Mouse (Mus musculus) cerebellum, adult 2 months (tissue): ENCODE measurements around the gene Dok7. TPM values are rescaled to one million over a fixed set of nuclear protein-coding genes. Genes with fewer than 3 reads are reported as not detected.

Experiments used
- DNase-seq, 2 experiments: peaks; one replicate each; pipeline ENCODE4 v3.0.0; 2021
- H3K27ac ChIP-seq: fragments of 200-500 bp; 2 replicates; pipeline ENCODE4 v1.5.1; 2012; ENCODE audit warnings: low read length, control low read depth, inconsistent platforms; ENCODE audit not compliant: insufficient read depth
- H3K27me3 ChIP-seq: fragments of 200-500 bp; 2 replicates; pipeline ENCODE4 v1.6.1; 2012; ENCODE audit warnings: inconsistent platforms, mild to moderate bottlenecking, low read length, moderate library complexity; ENCODE audit not compliant: control insufficient read depth, insufficient read depth
- H3K4me1 ChIP-seq: fragments of 200-500 bp; 2 replicates; pipeline ENCODE4 v1.6.1; 2011; ENCODE audit warnings: low read length; ENCODE audit not compliant: control insufficient read depth, insufficient read depth
- H3K4me3 ChIP-seq: fragments of 200-500 bp; replicated peaks from 2 replicates; pipeline ENCODE3; 2011; ENCODE audit warnings: mild to moderate bottlenecking, low read depth, low read length, control low read depth; ENCODE audit not compliant: insufficient read depth
- CTCF ChIP-seq: fragments of 200-500 bp; IDR thresholded peaks from 2 replicates; pipeline ENCODE4 v1.5.1; 2011; ENCODE audit warnings: low read depth, mild to moderate bottlenecking, control low read depth, low read length, moderate library complexity, borderline replicate concordance; ENCODE audit not compliant: insufficient read depth
- POLR2A ChIP-seq: fragments of 200-500 bp; IDR thresholded peaks from 2 replicates; pipeline ENCODE4 v1.6.1; 2011; ENCODE audit warnings: low read length, control low read depth, borderline replicate concordance; ENCODE audit not compliant: insufficient read depth
- WGBS: fragments of 180-500 bp; shearing (Covaris S2); methylation state at CpG from one replicate; pipeline ENCODE4 v1.1.7; 2018; 5-methylcytosine and 5-hydroxymethylcytosine counted together
- polyA plus RNA-seq: library from polyadenylated mRNA; depleted of rRNA; stranded (reverse); fragments of >200 nt; gene quantifications from 2 replicates; pipeline ENCODE4 v1.2.3, GENCODE M21; 2012

Gene Dok7
- polyA plus RNA-seq, 1 experiment = 19.0 TPM

GRCm38 (mm10) chr5:35041268-35041829, 15.2 kb upstream of the Dok7 start, which contains the start of gene Hgfac:
Gene Hgfac, plus strand, starts transcription at chr5:35041509.
- H3K4me1 ChIP-seq = no peaks in the 10 kb centered on the region
- DNase-seq = no peak
- H3K4me3 ChIP-seq = no peak within 1 kb of the TSS
- no peak for TF ChIP-seq POLR2A
- TF ChIP-seq CTCF = no peak
- WGBS = 48% methylated on average over 6 of the region's 6 CpGs
- no peaks in the 10 kb centered on the region for H3K27me3 ChIP-seq
- H3K27ac ChIP-seq = no peak within 1 kb of the TSS

- no peaks in the 10 kb centered on the region for H3K4me1 ChIP-seq
- 73% methylated on average over 10 of the region's 10 CpGs for WGBS
- TF ChIP-seq POLR2A = no peak
- no peak overlapping the region for H3K4me3 ChIP-seq
- DNase-seq = no peak
- no peak overlapping the region for H3K27ac ChIP-seq
- no peaks in the 10 kb centered on the region for H3K27me3 ChIP-seq
Measured at GRCm38 (mm10) chr5:35042431-35043109, 14.0 kb upstream of the Dok7 start.

- H3K27me3 ChIP-seq = no peaks in the 10 kb centered on the region
- no peaks in the 10 kb centered on the region for H3K4me1 ChIP-seq
- H3K4me3 ChIP-seq = no peak overlapping the region
- H3K27ac ChIP-seq = no peak overlapping the region
- TF ChIP-seq CTCF (peak; percentile 92), POLR2A (no peak)
- peak; percentile 63 to 75 for DNase-seq
- 3% methylated on average over 1 of the region's 1 CpGs for WGBS
Measured at GRCm38 (mm10) chr5:35043110-35043451, 13.5 kb upstream of the Dok7 start.

DNA sequence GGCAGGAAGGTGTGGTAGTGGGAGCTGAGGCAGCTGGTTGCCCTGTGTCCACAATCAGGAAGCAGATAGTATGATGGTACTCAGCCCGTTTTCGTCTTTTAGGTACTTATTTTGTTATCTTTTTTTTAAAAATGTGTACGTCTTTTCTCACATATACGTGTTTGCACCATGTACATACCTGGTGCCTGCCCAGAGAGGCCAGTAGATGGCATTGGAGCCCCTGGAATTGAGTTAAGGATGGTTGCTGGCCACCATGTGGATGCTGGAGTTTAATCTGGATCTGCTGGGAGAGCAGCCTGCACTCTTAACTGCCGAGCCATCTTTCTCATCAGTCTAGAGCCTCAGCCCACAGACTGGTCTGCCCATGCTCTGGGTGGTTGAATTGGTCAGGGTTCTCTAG, 6.0 kb upstream of the Dok7 start:
- Histone ChIP-seq H3K4me1 (no peaks in the 10 kb centered on the region), H3K27ac (no peak overlapping the region), H3K27me3 (no peaks in the 10 kb centered on the region), H3K4me3 (no peak overlapping the region)
- WGBS = 75% methylated on average over 5 of the region's 5 CpGs
- no peak for DNase-seq
- TF ChIP-seq POLR2A (no peak), CTCF (no peak)

DNA sequence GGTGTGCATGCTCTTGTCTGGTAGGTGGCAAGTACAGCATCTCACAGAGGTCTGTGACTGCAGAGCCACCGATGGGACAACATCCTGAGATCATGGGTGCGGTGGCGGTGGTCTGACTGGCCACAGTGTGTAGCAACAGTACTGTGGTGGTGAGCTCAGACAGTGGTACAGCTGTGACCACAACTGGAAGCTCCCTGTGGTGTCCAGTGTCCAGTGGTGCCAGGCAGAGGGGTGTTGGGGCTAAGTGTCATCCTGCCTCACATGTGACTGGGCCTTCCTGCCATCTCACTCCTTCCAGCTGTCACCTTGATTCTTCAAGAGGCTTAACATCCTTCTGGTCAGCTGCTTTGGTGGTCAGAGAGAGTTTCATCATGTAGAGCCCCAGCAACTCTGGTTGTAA, 1.9 kb upstream of the Dok7 start:
- no peaks in the 10 kb centered on the region for H3K27me3 ChIP-seq
- TF ChIP-seq POLR2A (no peak), CTCF (no peak)
- no peak overlapping the region for H3K27ac ChIP-seq
- no peak for DNase-seq
- H3K4me1 ChIP-seq = peaks cover 6% of the 10 kb centered on the region
- 98% methylated on average over 3 of the region's 3 CpGs for WGBS
- H3K4me3 ChIP-seq = no peak overlapping the region

GRCm38 (mm10) chr5:35055076-35055475, 1.5 kb upstream of the Dok7 start:
- Histone ChIP-seq H3K27ac (no peak overlapping the region), H3K4me3 (no peak overlapping the region), H3K4me1 (peaks cover 6% of the 10 kb centered on the region), H3K27me3 (no peaks in the 10 kb centered on the region)
- WGBS = 25% methylated on average over 12 of the region's 12 CpGs
- DNase-seq = peak; percentile 35 to 45
- TF ChIP-seq POLR2A (no peak), CTCF (no peak)

GRCm38 (mm10) chr5:35057582-35057981, 1.0 kb downstream of the Dok7 start:
- H3K27me3 ChIP-seq = no peaks in the 10 kb centered on the region
- peaks cover 6% of the 10 kb centered on the region for H3K4me1 ChIP-seq
- no peak for TF ChIP-seq POLR2A
- H3K4me3 ChIP-seq = peak overlapping the region; percentile 70
- 11% methylated on average over 4 of the region's 4 CpGs for WGBS
- DNase-seq = peak in 1 of 2 experiments; percentile 35
- no peak overlapping the region for H3K27ac ChIP-seq

DNA sequence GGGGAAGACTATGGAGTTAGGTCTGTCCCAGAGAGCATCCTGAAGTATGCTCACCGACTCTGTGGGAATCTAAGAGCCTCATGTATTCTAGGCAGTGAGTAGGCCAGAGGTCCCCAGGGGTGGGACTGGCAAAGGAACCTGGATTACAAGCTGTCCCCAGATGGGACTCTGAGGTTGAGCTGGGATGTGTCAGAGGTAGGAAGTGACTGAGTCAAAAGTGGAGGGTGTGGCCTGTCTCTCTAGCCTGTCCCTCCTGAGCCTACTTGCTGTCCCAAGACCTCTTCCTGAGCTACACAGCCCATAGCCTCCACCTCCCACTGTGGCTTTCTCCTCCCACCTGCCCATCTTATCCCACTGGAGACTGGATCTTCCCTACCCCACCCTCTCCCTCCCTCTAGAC, 1.6 kb downstream of the Dok7 start:
- WGBS = 52% methylated on average over 1 of the region's 1 CpGs
- Histone ChIP-seq H3K27me3 (no peaks in the 10 kb centered on the region), H3K4me3 (peak overlapping the region; percentile 70), H3K4me1 (peaks cover 6% of the 10 kb centered on the region), H3K27ac (no peak overlapping the region)
- TF ChIP-seq POLR2A (no peak), CTCF (no peak)
- no peak for DNase-seq
